Mouse (Mus musculus) layer of hippocampus, adult 2 months (tissue): ENCODE measurements around the gene Rbl1. TPM values are rescaled to one million over a fixed set of nuclear protein-coding genes. Genes with fewer than 3 reads are reported as not detected.
"Not testable (repeated sequence)": the region's sequence is repeated elsewhere in the genome, so short reads cannot be mapped to it uniquely, and the experiment has no call there.

Experiments
- DNase-seq, 2 experiments: peaks; one replicate each; pipeline ENCODE4 v3.0.0; 2022; ENCODE audit warnings: low spot score in 2 of 2
- H3K27ac ChIP-seq: fragments of 200-600 bp; 2 replicates; pipeline ENCODE4 v1.8.1; 2022
- H3K4me3 ChIP-seq: fragments of 200-600 bp; 2 replicates; pipeline ENCODE4 v1.8.1; 2022; ENCODE audit warnings: mild to moderate bottlenecking
- CTCF ChIP-seq: fragments of 200-600 bp; conservative IDR thresholded peaks from 2 replicates; pipeline ENCODE4 v1.8.1; 2022; ENCODE audit warnings: antibody characterized with exemption, mild to moderate bottlenecking, moderate library complexity
- total RNA-seq, 2 experiments: library from RNA; stranded (reverse); gene quantifications; 2 replicates each; pipeline ENCODE4 v1.2.3; 2021

Rbl1 gene
- total RNA-seq, 2 experiments from 2014 or later, result 1.5 to 1.7 TPM

- H3K4me3 ChIP-seq, result no peak overlapping the region
- no peak for DNase-seq
- no peak for TF ChIP-seq CTCF
- no peak overlapping the region for H3K27ac ChIP-seq
Measured at GRCm38 (mm10) chr2:157190651-157191050, 13.7 kb downstream of the Rbl1 start.

- DNase-seq, result no peak
- TF ChIP-seq CTCF, result no peak
- H3K27ac ChIP-seq, result no peak overlapping the region
- no peak overlapping the region for H3K4me3 ChIP-seq
Measured at GRCm38 (mm10) chr2:157187223-157187622, 17.1 kb downstream of the Rbl1 start.

- Histone ChIP-seq H3K27ac (no peak overlapping the region), H3K4me3 (no peak overlapping the region)
- DNase-seq, result no peak
- no peak for TF ChIP-seq CTCF
Measured at GRCm38 (mm10) chr2:157186504-157186903, 17.8 kb downstream of the Rbl1 start.

GRCm38 (mm10) chr2:157185022-157185660, 19.2 kb downstream of the Rbl1 start:
- Histone ChIP-seq H3K4me3 (no peak overlapping the region), H3K27ac (no peak overlapping the region)
- no peak for DNase-seq
- no peak for TF ChIP-seq CTCF

- no peak for DNase-seq
- no peak for TF ChIP-seq CTCF
- no peak overlapping the region for H3K4me3 ChIP-seq
- no peak overlapping the region for H3K27ac ChIP-seq
Measured at GRCm38 (mm10) chr2:157178167-157178566, 26.2 kb downstream of the Rbl1 start.

GRCm38 (mm10) chr2:157176248-157176647, 28.1 kb downstream of the Rbl1 start:
- H3K27ac ChIP-seq, result no peak overlapping the region
- no peak for TF ChIP-seq CTCF
- H3K4me3 ChIP-seq, result no peak overlapping the region
- no peak for DNase-seq

- Histone ChIP-seq H3K27ac (no peak overlapping the region), H3K4me3 (no peak overlapping the region)
- TF ChIP-seq CTCF, result no peak
- no peak for DNase-seq
Measured at GRCm38 (mm10) chr2:157174416-157174815, 29.9 kb downstream of the Rbl1 start.

GRCm38 (mm10) chr2:157173555-157173954, 30.8 kb downstream of the Rbl1 start:
- no peak overlapping the region for H3K27ac ChIP-seq
- no peak overlapping the region for H3K4me3 ChIP-seq
- DNase-seq, result no peak
- no peak for TF ChIP-seq CTCF

GRCm38 (mm10) chr2:157172984-157173383, 31.4 kb downstream of the Rbl1 start:
- DNase-seq, result no peak
- TF ChIP-seq CTCF, result no peak
- no peak overlapping the region for H3K27ac ChIP-seq
- H3K4me3 ChIP-seq, result no peak overlapping the region

- TF ChIP-seq CTCF, result no peak
- no peak for DNase-seq
- H3K27ac ChIP-seq, result no peak overlapping the region
- no peak overlapping the region for H3K4me3 ChIP-seq
Measured at GRCm38 (mm10) chr2:157170626-157171025, 33.7 kb downstream of the Rbl1 start.

GRCm38 (mm10) chr2:157170166-157170565, 34.2 kb downstream of the Rbl1 start:
- no peak overlapping the region for H3K27ac ChIP-seq
- TF ChIP-seq CTCF, result peak; percentile 37
- DNase-seq, result peak in 1 of 2 experiments; percentile 13

GRCm38 (mm10) chr2:157166371-157167080, 37.8 kb downstream of the Rbl1 start:
- Histone ChIP-seq H3K4me3 (no peak overlapping the region), H3K27ac (no peak overlapping the region)
- DNase-seq, result peak; percentile 15 to 17
- TF ChIP-seq CTCF, result no peak

More at GRCm38 (mm10) chr2:157170166-157170565, 34.2 kb downstream of the Rbl1 start:
- H3K4me3 ChIP-seq, result no peak overlapping the region

GRCm38 (mm10) chr2:157165312-157166224, 38.8 kb downstream of the Rbl1 start:
- DNase-seq, H3K27ac ChIP-seq, H3K4me3 ChIP-seq: not testable (repeated sequence)
